Mouse (Mus musculus): ENCODE data around the gene Tcf3. TPM values are rescaled to one million over a fixed set of nuclear protein-coding genes. Genes with fewer than 3 reads are reported as not detected.

Gene Tcf3
- total and polyA plus RNA-seq, 3 experiments: 125 to 258 TPM; not detected in 1

DNA sequence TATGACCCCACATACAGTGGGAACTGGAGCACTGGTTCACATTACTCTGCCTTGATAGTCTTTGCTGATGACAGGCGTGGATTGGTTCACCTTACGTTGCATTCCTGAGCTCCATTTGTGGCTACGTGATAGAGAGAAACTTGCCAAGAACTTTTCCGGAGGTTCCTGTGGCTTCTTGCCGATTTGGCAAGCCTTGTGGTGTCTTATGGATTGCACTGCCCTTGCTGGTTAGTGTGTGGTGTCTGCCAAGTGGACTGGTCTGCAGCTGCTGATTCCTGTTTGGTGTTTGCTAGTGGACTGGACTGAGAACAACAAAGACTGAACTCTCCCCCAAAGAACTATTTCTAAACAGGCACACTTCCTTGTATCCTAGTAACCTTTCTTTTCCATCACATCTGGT, 21.3 kb upstream of the Tcf3 start:
- Histone ChIP-seq H3K9ac (ENCODE audit: control insufficient read depth, low read depth, low read length, poor library complexity, severe bottlenecking) (no peak overlapping the region), H3K27ac (ENCODE audit: control insufficient read depth, low read depth, low read length) (no peak overlapping the region), H3K4me1 (ENCODE audit: control insufficient read depth in 1 of 2, insufficient read depth in 2 of 2, low read length in 2 of 2) (no peaks in the 10 kb centered on the region), H3K36me3 (ENCODE audit: control insufficient read depth in 1 of 2, insufficient read depth in 2 of 2, low read length in 2 of 2) (no peaks in the 10 kb centered on the region), H3K79me2 (ENCODE audit: control insufficient read depth, insufficient read depth, low read length, poor library complexity) (no peaks in the 10 kb centered on the region), H3K4me3 (ENCODE audit: control insufficient read depth in 1 of 2, insufficient read depth in 1 of 2, low read depth in 2 of 2, low read length in 2 of 2) (no peak overlapping the region), H3K9me3 (replicated peaks; ENCODE audit: insufficient read depth, low read length) (no peaks in the 10 kb centered on the region), H3K27me3 (ENCODE audit: control insufficient read depth in 1 of 2, insufficient read depth in 2 of 2, low read length in 2 of 2) (peaks cover 0 to 12% of the 10 kb centered on the region in 2 experiments; a peak in 3 of 4 replicates)
- no peak for DNase-seq (ENCODE audit: low read depth, low spot score)
- TF ChIP-seq TCF12 (IDR thresholded peaks at IDR 0.05; ENCODE audit: low read depth, low read length) (no peak), RAD21 (IDR thresholded peaks at IDR 0.05; ENCODE audit: low read depth, low read length) (no peak), ELF1 (IDR thresholded peaks at IDR 0.05; ENCODE audit: low read depth, low read length) (no peak), MYB (IDR thresholded peaks at IDR 0.05; ENCODE audit: low read depth, low read length) (no peak), MYC (IDR thresholded peaks at IDR 0.05; ENCODE audit: low read depth, low read length) (no peak), MAX (IDR thresholded peaks at IDR 0.05; ENCODE audit: low read length) (no peak), POLR2AphosphoS5 (IDR thresholded peaks at IDR 0.05; ENCODE audit: borderline replicate concordance, low read depth, low read length) (no peak), MXI1 (IDR thresholded peaks at IDR 0.05; ENCODE audit: low read depth, low read length) (no peak), UBTF (IDR thresholded peaks at IDR 0.05; ENCODE audit: borderline replicate concordance, insufficient read depth, low read depth, low read length) (no peak), ZNF384 (IDR thresholded peaks at IDR 0.05; ENCODE audit: low read depth, low read length) (no peak), ETS1 (IDR thresholded peaks at IDR 0.05; ENCODE audit: low read depth, low read length) (no peak), GABPA (IDR thresholded peaks at IDR 0.05; ENCODE audit: low read depth, low read length) (no peak), POLR2AphosphoS2 (IDR thresholded peaks at IDR 0.05; ENCODE audit: low read length) (no peak), GATA1 (IDR thresholded peaks at IDR 0.05; ENCODE audit: low read depth, low read length) (no peak)

- no peaks in the 10 kb centered on the region for H3K36me3 ChIP-seq (ENCODE audit: control insufficient read depth in 1 of 2, insufficient read depth in 2 of 2, low read length in 2 of 2)
- H3K27me3 ChIP-seq (ENCODE audit: control insufficient read depth in 1 of 2, insufficient read depth in 2 of 2, low read length in 2 of 2): peaks cover 0 to 12% of the 10 kb centered on the region in 2 experiments; a peak in 3 of 4 replicates
- H3K27ac ChIP-seq (ENCODE audit: control insufficient read depth, low read depth, low read length): no peak overlapping the region
- no peak overlapping the region for H3K9ac ChIP-seq (ENCODE audit: control insufficient read depth, low read depth, low read length, poor library complexity, severe bottlenecking)
- DNase-seq (ENCODE audit: low read depth, low spot score): no peak
- no peaks in the 10 kb centered on the region for H3K79me2 ChIP-seq (ENCODE audit: control insufficient read depth, insufficient read depth, low read length, poor library complexity)
- no peak overlapping the region for H3K4me3 ChIP-seq (ENCODE audit: control insufficient read depth in 1 of 2, insufficient read depth in 1 of 2, low read depth in 2 of 2, low read length in 2 of 2)
- no peaks in the 10 kb centered on the region for H3K4me1 ChIP-seq (ENCODE audit: control insufficient read depth in 1 of 2, insufficient read depth in 2 of 2, low read length in 2 of 2)
- no peak for TF ChIP-seq CTCF (IDR thresholded peaks at IDR 0.05 in 2 of 3, conservative IDR thresholded peaks at IDR 0.05 in 1 of 3; ENCODE audit: control insufficient read depth in 1 of 3, insufficient read depth in 1 of 3, low read depth in 2 of 3, low read length in 3 of 3, poor library complexity in 1 of 3, severe bottlenecking in 1 of 3)
- TF ChIP-seq ZMIZ1 (IDR thresholded peaks at IDR 0.05; ENCODE audit: low read depth, low read length): no peak
- TF ChIP-seq USF1 (IDR thresholded peaks at IDR 0.05; ENCODE audit: low read depth, low read length): no peak
- no peaks in the 10 kb centered on the region for H3K9me3 ChIP-seq (replicated peaks; ENCODE audit: insufficient read depth, low read length)
These were observed 20.2 kb upstream of the Tcf3 start for GRCm38 (mm10) chr10:80453601-80454000.
